Mouse (Mus musculus) liver, adult 2 months (tissue): ENCODE measurements around the gene Syngr2.

ENCODE experiments used
- CTCF ChIP-seq: fragments of 200-500 bp; IDR thresholded peaks from 2 replicates; pipeline ENCODE4 v1.5.1; 2011; ENCODE audit warnings: low read depth, low read length, control low read depth
- POLR2A ChIP-seq: fragments of 200-500 bp; IDR thresholded peaks from 2 replicates; pipeline ENCODE4 v1.6.1; 2011; ENCODE audit warnings: low read length, control low read depth; ENCODE audit not compliant: insufficient read depth; ENCODE audit errors: extremely low read depth

DNA sequence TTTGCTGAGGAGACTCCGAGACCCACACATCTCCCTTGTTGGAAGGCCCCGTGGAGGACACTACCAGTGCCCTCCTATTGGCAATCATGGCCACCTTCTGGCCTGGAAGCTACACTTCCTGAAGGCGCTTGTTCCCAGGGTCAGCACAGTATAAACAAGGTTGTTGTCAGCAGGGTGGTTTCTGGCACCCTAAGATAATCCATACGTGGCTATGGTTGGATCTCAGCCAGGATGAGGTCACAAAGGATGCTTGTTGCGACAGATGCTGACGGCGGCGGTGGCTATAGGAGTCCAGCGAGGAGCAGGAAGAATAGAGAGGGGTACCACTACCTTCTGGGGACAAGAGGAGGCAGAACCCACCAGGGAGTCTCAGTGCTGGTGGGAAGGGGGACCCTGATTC lies 20.9 kb downstream of the Syngr2 start:
- TF ChIP-seq POLR2A (no peak), CTCF (no peak)
